Comparison of ENCODE assay signal across 16 mouse cellular contexts in the genomic region with DNA sequence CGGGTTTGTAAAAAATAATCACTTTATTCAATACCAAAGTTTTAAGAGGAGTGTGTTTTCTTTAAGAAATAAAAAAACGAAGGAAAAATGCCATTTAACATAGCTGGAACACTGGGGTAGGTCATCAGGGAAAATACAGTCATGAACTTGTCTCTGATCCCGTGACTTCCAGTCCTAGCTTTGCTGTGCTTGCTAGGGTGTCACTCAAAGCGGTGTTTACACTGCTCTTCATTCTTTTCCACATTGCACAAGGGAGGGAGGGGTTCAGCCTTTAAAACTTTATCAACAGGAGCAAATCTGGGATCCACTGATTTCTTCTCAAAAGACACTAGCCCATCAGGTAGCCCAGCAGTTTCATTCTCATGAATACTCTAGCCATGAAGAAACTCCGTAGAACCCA.
"Had no signal": no experiment of that assay in that cellular context is flagged by ENCODE, and none has a peak within 500 bp of the region (broad histone marks: within the 10 kb centered on the region; RNA-seq: fewer than 3 reads in every experiment).

No protein-coding gene starts in this region.

- H3K4me3 ChIP-seq: layer of hippocampus, adult 2 months; limb, embryonic 10.5 days; limb, embryonic 13.5 days; liver, embryonic 13.5 days; lung, embryonic 15.5 days had no signal

- H3K27ac ChIP-seq: kidney, postnatal 0 days; layer of hippocampus, adult 2 months; limb, embryonic 10.5 days; limb, embryonic 13.5 days; liver, embryonic 13.5 days; lung, embryonic 15.5 days had no signal

- H3K9me3 ChIP-seq: limb, embryonic 10.5 days; limb, embryonic 13.5 days; liver, embryonic 13.5 days; lung, embryonic 15.5 days had no signal

- H3K4me1 ChIP-seq: lung, embryonic 15.5 days had no signal

- H3K4me2 ChIP-seq: limb, embryonic 13.5 days; liver, embryonic 13.5 days; lung, embryonic 15.5 days; midbrain, embryonic 11.5 days had no signal

- ATAC-seq: intestine, postnatal 0 days had no signal

- DNase-seq: kidney, adult 2 months; kidney, postnatal 25 days; layer of hippocampus, adult 9-11 months; liver, embryonic 13.5 days; lung, adult 18-20 months; lung, postnatal 4 days; midbrain, embryonic 14.5 days; thymus, adult 18-20 months; thymus, postnatal 36 days had no signal

- H3K36me3 ChIP-seq: limb, embryonic 10.5 days; limb, embryonic 13.5 days; liver, embryonic 13.5 days; lung, embryonic 15.5 days had no signal

- H3K9ac ChIP-seq: limb, embryonic 13.5 days; liver, embryonic 13.5 days; lung, embryonic 15.5 days had no signal

- H3K27me3 ChIP-seq: limb, embryonic 13.5 days; liver, embryonic 13.5 days; lung, embryonic 15.5 days had no signal
